Mouse (Mus musculus) limb, embryonic 10.5 days (tissue): ENCODE measurements around the gene Tut7. TPM values are rescaled to one million over a fixed set of nuclear protein-coding genes. Genes with fewer than 3 reads are reported as not detected.
"Not testable (repeated sequence)": the region's sequence is repeated elsewhere in the genome, so short reads cannot be mapped to it uniquely, and the experiment has no call there.

Source experiments
- DNase-seq: peaks from one replicate; pipeline ENCODE4 v3.0.0-alpha.2; 2017; ENCODE audit warnings: low spot score
- H3K27ac ChIP-seq: fragments of 300-500 bp; sonication (generic); 2 replicates; pipeline ENCODE4 v1.5.1; 2016; ENCODE audit warnings: mild to moderate bottlenecking
- H3K27me3 ChIP-seq: fragments of 300-500 bp; sonication (generic); 2 replicates; pipeline ENCODE4 v1.6.1; 2016; ENCODE audit warnings: low read depth, mild to moderate bottlenecking; ENCODE audit not compliant: poor library complexity, severe bottlenecking
- H3K36me3 ChIP-seq: fragments of 300-500 bp; sonication (generic); 2 replicates; pipeline ENCODE4 v1.6.1; 2016; ENCODE audit warnings: mild to moderate bottlenecking, moderate library complexity
- H3K4me1 ChIP-seq: fragments of 300-500 bp; sonication (generic); 2 replicates; pipeline ENCODE4 v1.6.1; 2016
- H3K4me3 ChIP-seq: fragments of 300-500 bp; sonication (generic); 2 replicates; pipeline ENCODE4 v1.5.1; 2016; ENCODE audit warnings: mild to moderate bottlenecking, moderate library complexity
- H3K9me3 ChIP-seq: fragments of 300-500 bp; sonication (generic); replicated peaks from 2 replicates; pipeline ENCODE4 v1.6.1; 2016; ENCODE audit warnings: mild to moderate bottlenecking
- WGBS: fragments of 180-500 bp; shearing (Covaris S2); methylation state at CpG from one replicate; pipeline ENCODE4 v1.1.7; 2016; 5-methylcytosine and 5-hydroxymethylcytosine counted together
- polyA plus RNA-seq: library from polyadenylated mRNA; unstranded; fragments of >200 nt; fragmentation: Nextera tagmentation; extraction: Ambion mirVana; gene quantifications from 2 replicates; pipeline ENCODE4 v1.2.1, GENCODE M21; 2016

Gene Tut7
- polyA plus RNA-seq, 1 experiment from 2014 or later = 47.5 TPM

- no peaks in the 10 kb centered on the region for H3K36me3 ChIP-seq
- H3K27ac ChIP-seq = no peak overlapping the region
- H3K9me3 ChIP-seq = no peaks in the 10 kb centered on the region
- no peaks in the 10 kb centered on the region for H3K27me3 ChIP-seq
- H3K4me1 ChIP-seq = peaks cover 10% of the 10 kb centered on the region; the same call in 1 of the 2 replicates
- DNase-seq = peak; percentile 84
- H3K4me3 ChIP-seq = no peak overlapping the region
- 48% methylated on average over 16 of the region's 16 CpGs for WGBS
Measured at GRCm38 (mm10) chr13:59842226-59843210, 19.6 kb upstream of the Tut7 start.

- 95% methylated on average over 14 of the region's 14 CpGs for WGBS
Measured at GRCm38 (mm10) chr13:59841761-59842160, 18.8 kb upstream of the Tut7 start.

GRCm38 (mm10) chr13:59840429-59841169 is 17.7 kb upstream of the Tut7 start:
- DNase-seq = peak; percentile 79
- H3K9me3 ChIP-seq = no peaks in the 10 kb centered on the region
- WGBS = 78% methylated on average over 11 of the region's 11 CpGs

More at GRCm38 (mm10) chr13:59841761-59842160, 18.8 kb upstream of the Tut7 start:
- DNase-seq, H3K27ac ChIP-seq, H3K27me3 ChIP-seq, H3K36me3 ChIP-seq, H3K4me3 ChIP-seq, H3K9me3 ChIP-seq: not testable (repeated sequence)
- H3K4me1 ChIP-seq = peaks cover 10% of the 10 kb centered on the region; the same call in 1 of the 2 replicates

GRCm38 (mm10) chr13:59839356-59839755 is 16.4 kb upstream of the Tut7 start:
- no peak for DNase-seq
- Histone ChIP-seq H3K36me3 (no peaks in the 10 kb centered on the region), H3K4me3 (no peak overlapping the region), H3K27ac (peak overlapping the region; percentile 27; the same call in 1 of the 2 replicates), H3K9me3 (no peaks in the 10 kb centered on the region), H3K4me1 (peaks cover 19% of the 10 kb centered on the region), H3K27me3 (0 out of 2 replicates have a peak, but pooled peaks cover 3% of the 10 kb centered on the region)
- 91% methylated on average over 9 of the region's 9 CpGs for WGBS

More at GRCm38 (mm10) chr13:59840429-59841169, 17.7 kb upstream of the Tut7 start:
- H3K4me1 ChIP-seq = peaks cover 10% of the 10 kb centered on the region; the same call in 1 of the 2 replicates
- no peaks in the 10 kb centered on the region for H3K27me3 ChIP-seq
- no peak overlapping the region for H3K27ac ChIP-seq
- H3K36me3 ChIP-seq = no peaks in the 10 kb centered on the region
- H3K4me3 ChIP-seq = no peak overlapping the region

- Histone ChIP-seq H3K27ac (no peak overlapping the region), H3K36me3 (no peaks in the 10 kb centered on the region), H3K27me3 (0 out of 2 replicates have a peak, but pooled peaks cover 3% of the 10 kb centered on the region), H3K4me3 (no peak overlapping the region), H3K9me3 (no peaks in the 10 kb centered on the region), H3K4me1 (peaks cover 19% of the 10 kb centered on the region)
- WGBS = 90% methylated on average over 3 of the region's 3 CpGs
- DNase-seq = no peak
Measured at GRCm38 (mm10) chr13:59838464-59838863, 15.5 kb upstream of the Tut7 start.

GRCm38 (mm10) chr13:59836811-59837210 is 13.9 kb upstream of the Tut7 start:
- WGBS = 73% methylated on average over 3 of the region's 3 CpGs
- Histone ChIP-seq H3K4me3 (no peak overlapping the region), H3K36me3 (no peaks in the 10 kb centered on the region), H3K4me1 (peaks cover 12% of the 10 kb centered on the region), H3K27me3 (0 out of 2 replicates have a peak, but pooled peaks cover 3% of the 10 kb centered on the region), H3K27ac (no peak overlapping the region), H3K9me3 (no peaks in the 10 kb centered on the region)
- no peak for DNase-seq

- H3K4me1 ChIP-seq = peaks cover 12% of the 10 kb centered on the region
- H3K9me3 ChIP-seq = no peaks in the 10 kb centered on the region
- no peak overlapping the region for H3K4me3 ChIP-seq
- no peaks in the 10 kb centered on the region for H3K36me3 ChIP-seq
- 84% methylated on average over 14 of the region's 14 CpGs for WGBS
- DNase-seq = no peak
- 0 out of 2 replicates have a peak, but pooled peaks cover 3% of the 10 kb centered on the region for H3K27me3 ChIP-seq
- no peak overlapping the region for H3K27ac ChIP-seq
Measured at GRCm38 (mm10) chr13:59836101-59836798, 13.3 kb upstream of the Tut7 start.

- Histone ChIP-seq H3K36me3 (no peaks in the 10 kb centered on the region), H3K4me1 (peaks cover 12% of the 10 kb centered on the region), H3K9me3 (no peaks in the 10 kb centered on the region), H3K27me3 (0 out of 2 replicates have a peak, but pooled peaks cover 3% of the 10 kb centered on the region), H3K4me3 (no peak overlapping the region), H3K27ac (peak overlapping the region; percentile 66)
- 57% methylated on average over 4 of the region's 4 CpGs for WGBS
- DNase-seq = no peak
Measured at GRCm38 (mm10) chr13:59834786-59835452, 12.0 kb upstream of the Tut7 start.

GRCm38 (mm10) chr13:59832871-59833270 is 9.9 kb upstream of the Tut7 start:
- Histone ChIP-seq H3K27ac (no peak overlapping the region), H3K27me3 (0 out of 2 replicates have a peak, but pooled peaks cover 3% of the 10 kb centered on the region), H3K4me1 (peaks cover 8% of the 10 kb centered on the region), H3K4me3 (no peak overlapping the region), H3K36me3 (no peaks in the 10 kb centered on the region), H3K9me3 (no peaks in the 10 kb centered on the region)
- no peak for DNase-seq
- WGBS = 87% methylated on average over 7 of the region's 7 CpGs

GRCm38 (mm10) chr13:59832454-59832853 is 9.5 kb upstream of the Tut7 start:
- WGBS = 77% methylated on average over 7 of the region's 7 CpGs

GRCm38 (mm10) chr13:59825966-59826365 is 3.0 kb upstream of the Tut7 start:
- no peaks in the 10 kb centered on the region for H3K27me3 ChIP-seq
- no peaks in the 10 kb centered on the region for H3K9me3 ChIP-seq
- no peak for DNase-seq
- peaks cover 10% of the 10 kb centered on the region; the same call in 1 of the 2 replicates for H3K4me1 ChIP-seq
- no peak overlapping the region for H3K27ac ChIP-seq
- H3K36me3 ChIP-seq = peaks cover 6% of the 10 kb centered on the region
- H3K4me3 ChIP-seq = no peak overlapping the region

More at GRCm38 (mm10) chr13:59832454-59832853, 9.5 kb upstream of the Tut7 start:
- no peak overlapping the region for H3K27ac ChIP-seq
- H3K9me3 ChIP-seq = no peaks in the 10 kb centered on the region
- H3K4me1 ChIP-seq = peaks cover 8% of the 10 kb centered on the region
- no peak for DNase-seq
- H3K4me3 ChIP-seq = no peak overlapping the region
- H3K36me3 ChIP-seq = no peaks in the 10 kb centered on the region
- 0 out of 2 replicates have a peak, but pooled peaks cover 3% of the 10 kb centered on the region for H3K27me3 ChIP-seq

- Histone ChIP-seq H3K27me3 (no peaks in the 10 kb centered on the region), H3K4me3 (no peak overlapping the region), H3K4me1 (peaks cover 29% of the 10 kb centered on the region; the same call in 1 of the 2 replicates), H3K36me3 (peaks cover 50% of the 10 kb centered on the region), H3K9me3 (no peaks in the 10 kb centered on the region), H3K27ac (no peak overlapping the region)
- no peak for DNase-seq
- 83% methylated on average over 3 of the region's 3 CpGs for WGBS
Measured at GRCm38 (mm10) chr13:59820836-59821235, 2.1 kb downstream of the Tut7 start.
